Mouse (Mus musculus): Measurements from ENCODE around the gene Rps28. TPM values are rescaled to one million over a fixed set of nuclear protein-coding genes. Genes with fewer than 3 reads are reported as not detected.

Gene Rps28
- polyA plus RNA-seq, 1 experiment from 2014 or later: 389 TPM

- 74% methylated on average over 6 of the region's 6 CpGs for WGBS (ENCODE audit: insufficient replicate concordance)
- peak overlapping the region; percentile 52 for H3K27ac ChIP-seq (ENCODE audit: low read length)
- no peaks in the 10 kb centered on the region for H3K27me3 ChIP-seq (ENCODE audit: control insufficient read depth, insufficient read depth, low read depth, low read length)
- H3K4me3 ChIP-seq (ENCODE audit: low read depth, low read length): no peak overlapping the region
- H3K9ac ChIP-seq (ENCODE audit: low read depth, low read length): no peak overlapping the region
- no peaks in the 10 kb centered on the region for H3K9me3 ChIP-seq (replicated peaks; ENCODE audit: control insufficient read depth, low read length)
- peaks cover 3% of the 10 kb centered on the region; the same call in 1 of the 2 replicates for H3K36me3 ChIP-seq (ENCODE audit: control insufficient read depth, insufficient read depth)
- H3K4me1 ChIP-seq (ENCODE audit: control insufficient read depth, low read depth, low read length): peaks cover 6% of the 10 kb centered on the region
- no peak for ATAC-seq (ENCODE audit: low read depth)
- no peak overlapping the region for H3K4me2 ChIP-seq (ENCODE audit: low read depth, low read length)
Observed at GRCm38 (mm10) chr17:33773871-33774572, 50.3 kb downstream of the Rps28 start.

- H3K27ac ChIP-seq (ENCODE audit: low read length): no peak overlapping the region
- no peaks in the 10 kb centered on the region for H3K27me3 ChIP-seq (ENCODE audit: control insufficient read depth, insufficient read depth, low read depth, low read length)
- WGBS (ENCODE audit: insufficient replicate concordance): 71% methylated on average over 6 of the region's 6 CpGs
- 0 out of 2 replicates have a peak, but pooled peaks cover 2% of the 10 kb centered on the region for H3K4me1 ChIP-seq (ENCODE audit: control insufficient read depth, low read depth, low read length)
- no peak overlapping the region for H3K4me3 ChIP-seq (ENCODE audit: low read depth, low read length)
- no peak overlapping the region for H3K4me2 ChIP-seq (ENCODE audit: low read depth, low read length)
- no peak overlapping the region for H3K9ac ChIP-seq (ENCODE audit: low read depth, low read length)
- ATAC-seq (ENCODE audit: low read depth): no peak
- H3K9me3 ChIP-seq (replicated peaks; ENCODE audit: control insufficient read depth, low read length): no peaks in the 10 kb centered on the region
- peaks cover 3% of the 10 kb centered on the region; the same call in 1 of the 2 replicates for H3K36me3 ChIP-seq (ENCODE audit: control insufficient read depth, insufficient read depth)
Observed at GRCm38 (mm10) chr17:33773426-33773825, 50.9 kb downstream of the Rps28 start.

DNA sequence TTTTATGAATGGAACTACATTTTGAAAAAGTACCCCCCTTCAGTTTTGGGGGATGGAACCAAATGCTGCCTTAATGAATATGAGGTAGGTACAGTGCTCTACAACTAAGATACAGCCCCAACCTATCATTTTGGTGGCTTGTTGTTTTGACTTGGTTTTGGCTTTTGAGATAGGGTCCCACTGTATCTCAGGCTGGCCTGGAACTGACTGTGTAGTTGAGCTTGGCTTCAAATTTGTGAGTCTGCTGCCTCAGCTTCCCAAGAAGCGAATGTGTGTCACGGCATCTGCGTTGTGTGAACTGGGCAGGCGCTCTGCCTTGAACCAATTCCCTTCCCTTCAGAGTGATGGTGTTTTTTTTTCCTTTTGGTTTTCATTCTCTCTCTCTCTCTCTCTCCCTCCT lies 52.7 kb downstream of the Rps28 start:
- Histone ChIP-seq H3K36me3 (ENCODE audit: control insufficient read depth, insufficient read depth) (no peaks in the 10 kb centered on the region), H3K9ac (ENCODE audit: low read depth, low read length) (no peak overlapping the region), H3K4me3 (ENCODE audit: low read depth, low read length) (no peak overlapping the region), H3K4me1 (ENCODE audit: control insufficient read depth, low read depth, low read length) (no peaks in the 10 kb centered on the region), H3K4me2 (ENCODE audit: low read depth, low read length) (no peak overlapping the region), H3K27me3 (ENCODE audit: control insufficient read depth, insufficient read depth, low read depth, low read length) (no peaks in the 10 kb centered on the region), H3K27ac (ENCODE audit: low read length) (no peak overlapping the region), H3K9me3 (replicated peaks; ENCODE audit: control insufficient read depth, low read length) (no peaks in the 10 kb centered on the region)
- WGBS (ENCODE audit: insufficient replicate concordance): 86% methylated on average over 4 of the region's 4 CpGs
- no peak for ATAC-seq (ENCODE audit: low read depth)

Other genes starting within 250 kb of the Rps28 start
- gene Zfp414, start 195.5 kb downstream of the Rps28 start, polyA plus RNA-seq (2015; fragmentation: Nextera tagmentation; extraction: Ambion mirVana): 14.4 and 17.9 TPM in 2 replicates
- 4.0 and 5.6 TPM in 2 replicates for gene Pram1, start 186.5 kb downstream of the Rps28 start, polyA plus RNA-seq (2015; fragmentation: Nextera tagmentation; extraction: Ambion mirVana)
- 121 and 124 TPM in 2 replicates for gene Hnrnpm, start 137.7 kb downstream of the Rps28 start, polyA plus RNA-seq (2015; fragmentation: Nextera tagmentation; extraction: Ambion mirVana)
- 256 and 281 TPM in 2 replicates for gene March2, start 105.9 kb downstream of the Rps28 start, polyA plus RNA-seq (2015; fragmentation: Nextera tagmentation; extraction: Ambion mirVana)
- gene Rab11b, start 64.0 kb downstream of the Rps28 start, polyA plus RNA-seq (2015; fragmentation: Nextera tagmentation; extraction: Ambion mirVana): 107 and 115 TPM in 2 replicates
- 29.3 and 29.6 TPM in 2 replicates for gene Angptl4, start 42.7 kb downstream of the Rps28 start, polyA plus RNA-seq (2015; fragmentation: Nextera tagmentation; extraction: Ambion mirVana)
- gene Kank3, start 14.0 kb downstream of the Rps28 start, polyA plus RNA-seq (2015; fragmentation: Nextera tagmentation; extraction: Ambion mirVana): 10.0 and 13.7 TPM in 2 replicates
- gene Ndufa7, start within 50 bp of the Rps28 start, polyA plus RNA-seq (2015; fragmentation: Nextera tagmentation; extraction: Ambion mirVana): 243 and 245 TPM in 2 replicates
- gene Cd320, start 18.5 kb upstream of the Rps28 start, polyA plus RNA-seq (2015; fragmentation: Nextera tagmentation; extraction: Ambion mirVana): 11.9 and 12.1 TPM in 2 replicates
- not detected in 2 replicates for gene Gm7029, start 49.3 kb upstream of the Rps28 start, polyA plus RNA-seq (2015; fragmentation: Nextera tagmentation; extraction: Ambion mirVana)
- gene Kifc1, start 66.1 kb upstream of the Rps28 start, polyA plus RNA-seq (2015; fragmentation: Nextera tagmentation; extraction: Ambion mirVana): 5.8 and 6.1 TPM in 2 replicates
- gene Platr17, start 80.6 kb upstream of the Rps28 start, polyA plus RNA-seq (2015; fragmentation: Nextera tagmentation; extraction: Ambion mirVana): 0.21 and 0.54 TPM in 2 replicates
- gene Daxx, start 84.9 kb upstream of the Rps28 start, polyA plus RNA-seq (2015; fragmentation: Nextera tagmentation; extraction: Ambion mirVana): 18.6 and 19.6 TPM in 2 replicates
- 31.0 and 34.6 TPM in 2 replicates for gene Tapbp, start 91.3 kb upstream of the Rps28 start, polyA plus RNA-seq (2015; fragmentation: Nextera tagmentation; extraction: Ambion mirVana)
- 7.8 and 9.1 TPM in 2 replicates for gene Zbtb22, start 91.3 kb upstream of the Rps28 start, polyA plus RNA-seq (2015; fragmentation: Nextera tagmentation; extraction: Ambion mirVana)
- 7.8 and 9.0 TPM in 2 replicates for gene Rgl2, start 105.0 kb upstream of the Rps28 start, polyA plus RNA-seq (2015; fragmentation: Nextera tagmentation; extraction: Ambion mirVana)
- 83.8 and 96.4 TPM in 2 replicates for gene Pfdn6, start 115.8 kb upstream of the Rps28 start, polyA plus RNA-seq (2015; fragmentation: Nextera tagmentation; extraction: Ambion mirVana)
- 12.2 and 13.4 TPM in 2 replicates for gene Wdr46, start 116.1 kb upstream of the Rps28 start, polyA plus RNA-seq (2015; fragmentation: Nextera tagmentation; extraction: Ambion mirVana)
- gene B3galt4, start 126.9 kb upstream of the Rps28 start, polyA plus RNA-seq (2015; fragmentation: Nextera tagmentation; extraction: Ambion mirVana): 2.2 and 2.3 TPM in 2 replicates
- 21.3 and 21.9 TPM in 2 replicates for gene Vps52, start 131.2 kb upstream of the Rps28 start, polyA plus RNA-seq (2015; fragmentation: Nextera tagmentation; extraction: Ambion mirVana)
- gene Rps18, start 131.4 kb upstream of the Rps28 start, polyA plus RNA-seq (2015; fragmentation: Nextera tagmentation; extraction: Ambion mirVana): 904 and 1,002 TPM in 2 replicates
- gene H2-K1, start 175.8 kb upstream of the Rps28 start, polyA plus RNA-seq (2015; fragmentation: Nextera tagmentation; extraction: Ambion mirVana): 126 and 139 TPM in 2 replicates
- gene Ring1, start 200.1 kb upstream of the Rps28 start, polyA plus RNA-seq (2015; fragmentation: Nextera tagmentation; extraction: Ambion mirVana): 3.2 and 4.0 TPM in 2 replicates
- 30.1 and 32.2 TPM in 2 replicates for gene H2-Ke6, start 203.5 kb upstream of the Rps28 start, polyA plus RNA-seq (2015; fragmentation: Nextera tagmentation; extraction: Ambion mirVana)
- 58.8 and 59.8 TPM in 2 replicates for gene Slc39a7, start 207.1 kb upstream of the Rps28 start, polyA plus RNA-seq (2015; fragmentation: Nextera tagmentation; extraction: Ambion mirVana)
- 14.7 and 15.7 TPM in 2 replicates for gene Rxrb, start 207.2 kb upstream of the Rps28 start, polyA plus RNA-seq (2015; fragmentation: Nextera tagmentation; extraction: Ambion mirVana)
- 0.26 and 0.27 TPM in 2 replicates for gene Col11a2, start 214.9 kb upstream of the Rps28 start, polyA plus RNA-seq (2015; fragmentation: Nextera tagmentation; extraction: Ambion mirVana)

Data from liver, embryonic 16.5 days (tissue).